Mouse (Mus musculus) cerebellum, adult 11-12 months (tissue): ENCODE measurements around the gene Cdc42bpg.

Experiments used
- DNase-seq: peaks from one replicate; pipeline ENCODE4 v3.0.0; 2022

Gene Cdc42bpg

DNA sequence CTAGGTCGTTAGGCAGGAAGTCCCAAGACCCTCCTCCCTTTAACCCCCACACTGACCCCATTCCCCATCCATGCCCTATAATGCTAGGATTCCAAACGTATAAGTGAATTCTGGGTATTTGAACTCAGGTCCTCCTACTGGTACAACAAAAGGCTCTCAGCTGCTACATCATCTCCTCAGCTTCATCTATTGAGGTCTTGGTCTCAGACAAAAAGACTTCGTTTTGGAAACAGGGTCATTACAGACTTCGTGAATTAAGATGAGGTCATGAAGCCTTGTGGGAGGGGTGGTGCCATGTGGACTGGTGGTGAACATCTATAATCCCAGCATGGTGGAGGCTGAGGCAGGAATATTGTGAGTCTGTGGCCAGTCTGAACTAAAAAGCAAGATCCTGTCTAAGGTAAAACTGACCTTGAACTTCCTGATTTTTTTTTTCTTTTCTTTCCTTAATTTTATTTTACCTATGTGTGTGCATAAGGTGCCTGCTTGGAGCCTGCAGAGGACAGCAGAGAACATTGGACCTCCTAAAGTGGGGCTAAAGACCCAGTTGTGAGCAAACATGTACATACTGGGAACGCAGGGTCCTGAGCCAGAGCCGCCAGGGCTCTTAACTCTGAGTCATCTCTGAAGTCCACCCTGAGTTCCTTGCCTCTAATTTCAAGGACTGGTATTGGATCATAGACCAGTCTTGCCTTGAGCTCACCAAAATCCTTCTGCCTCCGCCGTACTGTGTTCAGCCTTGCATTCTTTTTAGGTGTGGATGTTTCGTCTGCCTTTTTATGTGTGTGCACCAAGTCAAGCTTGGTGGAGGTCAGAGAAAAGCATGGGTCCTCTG, 27.7 kb downstream of the Cdc42bpg start:
- DNase-seq: peak; percentile 42

DNA sequence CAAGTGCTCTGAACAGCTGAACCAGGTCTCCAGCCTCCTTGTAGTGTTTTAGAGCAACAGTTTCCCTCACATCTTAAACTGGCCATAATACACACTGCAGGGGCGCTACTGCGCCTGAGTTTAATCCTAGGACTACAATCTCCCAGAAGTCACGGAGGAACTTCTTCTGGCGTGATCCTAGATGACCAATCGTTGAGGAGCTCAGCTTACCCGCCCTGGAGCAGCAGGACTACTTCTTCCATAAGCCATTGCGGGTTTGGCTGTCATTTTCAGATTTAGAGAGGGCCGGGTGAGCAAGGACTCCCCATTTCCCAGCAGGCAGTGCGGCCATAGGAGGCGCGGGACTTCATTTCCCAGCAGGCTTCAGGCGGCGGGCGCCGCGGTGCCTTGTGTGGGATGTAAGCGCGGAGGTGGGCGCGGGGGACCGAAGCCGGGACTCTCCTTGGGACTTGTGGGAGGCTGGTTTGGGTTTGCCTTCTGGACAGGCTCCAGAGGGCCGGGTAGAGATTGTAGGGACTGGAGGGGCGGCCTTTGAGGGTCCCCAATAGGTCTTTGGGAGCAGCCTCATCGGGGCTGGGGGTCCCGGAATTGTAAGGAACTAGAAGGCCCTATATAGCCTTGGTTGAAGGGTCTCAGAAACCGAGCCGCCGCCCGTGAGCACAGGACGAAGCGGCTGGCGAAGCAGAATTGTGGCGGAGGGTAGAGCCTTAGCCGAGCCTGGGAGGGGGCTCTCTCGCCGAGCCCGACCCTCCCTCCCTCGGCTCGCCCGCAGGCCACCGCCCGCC, 28.6 kb downstream of the Cdc42bpg start, which contains the start of gene Men1:
Gene Men1, plus strand, starts transcription at position 307 of the 785 bp plus-strand sequence.
- peak; percentile 94 for DNase-seq

DNA sequence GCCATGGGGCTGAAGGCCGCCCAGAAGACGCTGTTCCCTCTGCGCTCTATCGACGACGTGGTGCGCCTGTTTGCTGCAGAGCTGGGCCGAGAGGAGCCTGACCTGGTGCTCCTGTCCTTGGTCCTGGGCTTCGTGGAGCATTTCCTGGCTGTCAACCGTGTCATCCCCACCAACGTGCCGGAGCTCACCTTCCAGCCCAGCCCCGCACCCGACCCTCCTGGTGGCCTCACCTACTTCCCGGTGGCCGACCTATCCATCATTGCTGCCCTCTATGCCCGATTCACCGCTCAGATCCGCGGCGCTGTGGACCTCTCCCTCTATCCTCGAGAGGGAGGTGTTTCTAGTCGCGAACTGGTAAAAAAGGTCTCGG, 29.2 kb downstream of the Cdc42bpg start:
- peak; percentile 47 for DNase-seq

DNA sequence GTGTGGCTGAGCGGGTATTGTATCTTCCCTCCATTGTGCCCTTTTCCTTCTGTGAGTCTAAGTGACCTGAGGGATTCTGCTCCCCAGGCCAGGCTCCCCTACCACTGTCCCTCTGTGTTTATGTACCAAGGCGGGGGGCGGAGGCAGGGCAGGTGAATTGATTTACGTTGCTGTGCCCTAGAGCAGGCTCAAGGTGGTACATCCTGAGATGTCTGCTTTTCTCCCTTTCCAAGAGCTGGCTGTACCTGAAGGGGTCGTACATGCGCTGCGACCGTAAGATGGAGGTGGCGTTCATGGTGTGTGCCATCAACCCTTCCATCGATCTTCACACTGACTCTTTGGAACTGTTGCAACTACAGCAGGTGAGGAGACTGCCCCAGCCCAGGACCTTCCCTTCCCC, 30.7 kb downstream of the Cdc42bpg start:
- DNase-seq: peak; percentile 48

DNA sequence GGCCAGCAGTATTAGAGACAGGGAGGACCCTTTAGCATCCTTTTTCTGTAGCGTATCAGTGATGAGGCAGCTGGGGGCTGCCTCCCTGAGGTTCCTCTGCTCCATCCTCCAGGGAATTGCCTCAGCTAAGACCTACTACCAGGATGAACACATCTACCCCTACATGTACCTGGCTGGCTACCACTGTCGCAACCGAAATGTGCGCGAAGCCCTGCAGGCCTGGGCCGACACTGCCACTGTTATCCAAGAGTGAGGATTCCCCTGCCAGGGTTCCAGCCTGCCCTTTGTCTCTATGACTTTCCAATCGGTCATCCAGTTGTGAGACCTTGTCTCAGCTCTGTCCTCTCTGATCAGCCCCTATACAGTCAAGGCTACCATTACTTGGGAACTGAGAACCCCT, 31.9 kb downstream of the Cdc42bpg start:
- DNase-seq: peak; percentile 44

DNA sequence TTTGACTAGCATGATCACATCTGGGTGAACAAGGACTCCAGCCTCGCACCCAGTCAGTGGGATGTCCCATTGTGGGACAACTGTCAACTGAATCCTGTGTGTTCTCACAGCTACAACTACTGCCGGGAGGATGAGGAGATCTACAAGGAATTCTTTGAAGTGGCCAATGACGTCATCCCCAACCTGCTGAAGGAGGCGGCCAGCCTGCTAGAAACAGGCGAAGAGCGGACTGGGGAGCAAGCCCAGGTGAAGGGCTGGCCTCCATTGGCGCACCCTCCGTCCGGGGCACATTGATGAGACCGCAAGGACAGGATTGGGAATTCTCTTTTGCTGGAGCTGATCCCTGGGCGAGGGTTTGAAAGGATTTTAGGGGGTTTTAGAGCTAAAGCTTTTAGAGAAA, 32.5 kb downstream of the Cdc42bpg start:
- peak; percentile 47 for DNase-seq

DNA sequence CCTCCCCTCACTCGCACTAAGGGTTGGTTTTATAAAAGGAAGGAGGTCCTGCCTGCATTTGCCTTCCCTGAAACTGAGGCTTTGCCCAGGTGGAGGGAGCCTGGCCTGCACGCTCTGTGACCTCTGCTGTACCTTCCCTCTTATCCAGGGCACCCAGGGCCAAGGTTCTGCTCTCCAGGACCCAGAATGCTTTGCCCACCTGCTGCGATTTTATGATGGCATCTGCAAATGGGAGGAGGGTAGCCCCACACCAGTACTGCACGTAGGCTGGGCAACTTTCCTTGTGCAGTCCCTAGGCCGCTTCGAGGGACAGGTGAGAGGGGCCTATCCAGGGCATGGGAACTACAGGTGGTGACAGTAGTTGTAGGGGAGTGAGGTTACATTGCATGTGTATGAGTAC, 32.9 kb downstream of the Cdc42bpg start:
- DNase-seq: peak; percentile 58

DNA sequence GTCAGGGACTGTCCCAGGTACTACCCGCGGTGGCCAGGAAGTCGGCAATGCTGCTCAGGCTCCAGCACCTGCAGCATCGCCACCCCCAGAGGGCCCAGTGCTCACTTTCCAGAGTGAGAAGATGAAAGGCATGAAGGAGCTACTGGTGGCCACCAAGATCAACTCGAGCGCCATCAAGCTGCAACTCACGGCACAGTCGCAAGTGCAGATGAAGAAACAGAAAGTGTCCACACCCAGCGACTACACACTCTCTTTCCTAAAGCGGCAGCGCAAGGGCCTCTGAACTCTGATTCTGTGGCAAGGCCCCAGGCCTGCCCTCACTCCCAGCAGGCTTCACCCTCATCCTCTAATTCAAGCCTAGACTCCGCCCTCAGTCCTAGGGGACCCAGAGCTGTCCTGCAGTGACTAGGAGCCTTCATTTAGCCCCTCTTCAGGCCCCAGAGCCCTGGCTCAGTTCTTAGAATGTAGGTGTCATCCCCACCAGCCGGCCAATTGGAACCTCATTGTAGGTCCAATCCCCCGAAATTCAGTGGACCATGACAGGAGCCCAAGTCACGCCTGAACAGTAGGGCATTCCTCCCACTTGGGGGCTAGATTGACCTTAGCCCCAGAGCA, 33.7 kb downstream of the Cdc42bpg start:
- peak; percentile 54 for DNase-seq

DNA sequence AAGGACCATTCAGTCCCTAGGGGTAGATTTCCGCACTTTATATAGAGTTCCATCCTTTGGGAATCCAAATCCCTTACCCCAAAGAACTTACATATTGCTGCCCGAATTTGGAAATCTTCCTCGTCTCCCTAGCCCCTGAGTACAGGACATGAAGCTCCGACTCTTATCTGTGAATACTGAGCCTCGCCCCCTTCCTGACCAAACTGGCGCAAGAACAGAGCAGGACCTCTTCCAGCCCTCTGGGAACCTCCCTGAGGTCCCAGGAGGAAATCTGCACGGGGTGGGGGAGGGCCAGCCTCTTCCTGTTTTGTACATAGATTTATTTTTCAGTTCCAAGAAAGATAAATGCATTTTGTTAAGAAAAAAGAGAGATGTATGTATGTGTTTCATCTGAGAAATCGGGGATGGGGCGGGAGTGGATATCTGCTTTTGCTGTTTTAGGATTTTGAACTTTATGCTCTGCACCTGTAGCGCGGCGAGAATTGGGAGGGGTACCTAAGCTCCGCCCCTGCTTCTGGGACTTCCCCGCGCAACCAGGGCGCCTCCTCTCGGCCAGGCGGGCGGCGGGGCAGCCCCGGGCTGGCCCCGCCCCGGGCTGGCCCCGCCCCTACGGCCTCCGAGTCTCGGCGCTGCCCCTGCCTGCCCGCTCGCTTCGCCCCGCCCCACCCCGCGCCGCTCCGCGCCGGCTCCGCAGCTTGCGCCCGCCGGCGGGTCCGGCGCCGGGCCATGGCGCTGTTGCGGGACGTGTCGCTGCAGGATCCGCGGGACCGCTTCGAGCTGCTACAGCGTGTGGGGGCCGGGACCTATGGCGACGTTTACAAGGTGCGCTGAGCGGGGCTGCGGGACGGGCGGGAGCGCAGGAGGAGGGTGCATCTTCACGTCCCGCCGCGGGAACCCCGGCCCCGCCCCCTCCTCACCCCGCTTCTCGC, 34.5 kb downstream of the Cdc42bpg start, which contains the start of gene Map4k2:
Gene Map4k2, plus strand, starts transcription at position 612 of the 929 bp plus-strand sequence.
- DNase-seq: peak; percentile 83

DNA sequence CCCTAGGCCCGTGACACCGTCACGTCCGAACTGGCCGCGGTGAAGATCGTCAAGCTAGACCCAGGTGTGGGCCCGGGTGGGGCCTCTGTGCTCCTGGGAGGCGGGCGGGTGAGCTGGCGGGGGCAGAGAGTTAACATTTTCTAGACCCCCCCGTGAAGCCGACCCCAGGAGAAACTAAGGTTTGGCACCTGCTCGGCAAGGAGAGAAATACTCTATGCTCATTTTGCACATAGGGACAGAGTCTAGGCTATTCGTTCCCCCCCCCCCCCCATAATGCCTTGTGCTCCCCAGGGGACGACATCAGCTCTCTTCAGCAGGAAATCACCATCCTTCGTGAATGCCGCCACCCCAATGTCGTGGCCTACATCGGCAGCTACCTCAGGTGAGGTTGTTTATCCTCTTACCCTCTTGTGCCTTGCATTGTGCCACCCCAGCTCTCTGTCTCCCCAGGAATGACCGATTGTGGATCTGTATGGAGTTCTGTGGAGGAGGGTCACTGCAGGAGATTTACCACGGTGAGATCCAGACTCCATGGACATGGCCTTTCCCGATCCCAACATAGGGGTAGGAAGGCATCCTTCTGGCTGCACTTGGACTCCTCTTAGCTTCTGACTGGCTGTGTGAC, 35.3 kb downstream of the Cdc42bpg start:
- peak; percentile 52 for DNase-seq

DNA sequence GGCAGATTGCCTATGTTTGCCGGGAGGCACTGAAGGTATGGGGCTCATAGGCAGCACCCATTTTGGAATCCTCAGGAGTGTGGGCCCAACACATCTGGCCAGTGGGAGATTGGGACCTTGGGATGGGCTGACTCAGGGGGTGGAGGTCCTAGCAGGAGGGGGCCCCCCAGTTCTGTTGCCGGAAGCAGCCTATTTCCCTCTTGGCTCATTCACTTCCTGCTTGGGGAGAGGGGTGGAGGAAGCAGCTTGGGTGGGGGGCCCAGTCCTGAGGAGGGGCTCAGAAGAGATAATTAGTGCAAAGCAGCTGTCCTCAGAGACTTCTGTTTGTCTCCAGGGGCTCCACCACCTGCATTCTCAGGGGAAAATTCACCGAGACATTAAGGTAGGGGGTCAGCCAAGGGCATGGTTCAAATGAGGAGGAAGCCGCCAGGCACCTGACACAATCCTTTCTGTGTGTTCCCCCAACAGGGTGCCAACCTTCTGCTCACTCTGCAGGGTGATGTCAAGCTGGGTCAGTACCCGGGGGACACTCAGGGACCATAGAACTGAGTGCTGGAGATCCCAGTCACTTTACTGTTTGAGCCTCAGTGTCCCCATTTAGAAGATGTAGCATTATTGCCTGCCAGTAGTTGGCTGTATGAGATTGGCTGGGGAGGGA, 36.1 kb downstream of the Cdc42bpg start:
- peak; percentile 57 for DNase-seq

DNA sequence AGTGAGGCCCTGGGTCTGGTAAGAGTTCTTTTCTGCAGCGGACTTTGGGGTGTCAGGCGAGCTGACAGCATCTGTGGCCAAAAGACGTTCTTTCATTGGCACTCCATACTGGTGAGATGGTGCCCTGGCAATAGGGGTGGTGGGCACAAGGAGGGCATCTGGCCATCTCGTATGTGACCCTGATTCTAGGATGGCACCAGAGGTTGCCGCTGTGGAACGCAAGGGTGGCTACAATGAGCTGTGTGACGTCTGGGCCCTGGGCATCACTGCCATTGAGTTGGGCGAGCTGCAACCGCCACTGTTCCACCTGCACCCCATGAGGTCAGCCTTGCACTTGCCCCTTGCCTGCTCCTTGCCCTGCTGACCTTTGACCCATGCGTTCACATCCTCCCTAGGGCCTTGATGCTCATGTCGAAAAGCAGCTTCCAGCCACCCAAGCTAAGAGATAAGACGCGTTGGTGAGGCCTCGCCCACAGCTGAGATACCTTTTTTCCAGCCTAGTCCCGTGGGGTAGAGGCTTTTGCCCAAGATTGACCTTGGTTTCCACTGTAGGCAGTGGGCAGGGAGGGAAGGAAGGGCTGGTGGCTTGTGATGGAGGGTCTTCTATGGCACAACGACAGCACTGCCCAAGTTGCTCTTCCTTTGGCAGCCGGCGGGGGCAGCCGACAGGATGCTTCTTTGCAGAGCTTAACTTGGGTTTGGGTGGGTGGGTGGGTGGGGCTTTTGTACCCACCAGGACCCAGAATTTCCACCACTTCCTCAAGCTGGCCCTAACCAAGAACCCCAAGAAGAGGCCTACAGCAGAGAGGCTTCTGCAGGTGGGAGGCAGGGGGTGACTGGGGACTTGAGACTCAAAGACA, 37.0 kb downstream of the Cdc42bpg start:
- peak; percentile 63 for DNase-seq

DNA sequence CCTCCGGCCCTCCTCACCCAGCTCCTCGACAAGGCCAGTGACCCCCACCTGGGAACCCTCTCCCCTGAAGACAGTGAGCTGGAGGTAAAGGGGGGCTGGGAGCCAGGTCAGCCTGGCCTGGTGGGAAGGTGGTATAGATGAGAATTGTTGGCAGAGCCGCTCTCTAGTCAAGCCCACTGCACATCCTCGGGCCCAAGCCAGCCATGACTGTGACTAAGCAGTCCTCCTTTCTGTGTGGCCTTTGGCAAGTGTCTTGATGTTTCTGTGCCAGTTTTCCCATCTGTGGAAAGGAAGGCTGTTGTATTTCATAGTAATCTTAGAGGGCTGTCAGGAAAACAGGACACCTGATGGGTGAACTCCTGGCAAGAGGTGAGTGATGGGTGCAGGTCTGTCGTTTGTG, 37.7 kb downstream of the Cdc42bpg start:
- peak; percentile 70 for DNase-seq

DNA sequence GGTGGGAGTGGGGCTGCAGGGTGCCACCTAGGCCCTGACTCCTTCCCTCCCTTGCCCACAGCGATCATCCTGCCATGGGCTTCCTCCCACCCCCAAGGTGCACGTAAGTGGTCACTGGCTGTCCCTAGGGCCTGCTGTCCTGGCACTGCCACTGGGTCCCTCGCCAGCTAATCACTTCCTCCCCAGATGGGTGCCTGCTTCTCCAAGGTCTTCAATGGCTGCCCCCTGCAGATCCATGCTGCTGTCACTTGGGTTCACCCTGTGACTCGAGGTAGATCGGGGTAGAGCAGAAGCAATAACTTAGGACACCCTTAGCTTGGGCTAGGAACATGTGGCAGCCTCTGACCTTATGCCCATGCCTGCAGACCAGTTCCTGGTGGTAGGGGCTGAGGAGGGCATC, 39.8 kb downstream of the Cdc42bpg start:
- no peak for DNase-seq

DNA sequence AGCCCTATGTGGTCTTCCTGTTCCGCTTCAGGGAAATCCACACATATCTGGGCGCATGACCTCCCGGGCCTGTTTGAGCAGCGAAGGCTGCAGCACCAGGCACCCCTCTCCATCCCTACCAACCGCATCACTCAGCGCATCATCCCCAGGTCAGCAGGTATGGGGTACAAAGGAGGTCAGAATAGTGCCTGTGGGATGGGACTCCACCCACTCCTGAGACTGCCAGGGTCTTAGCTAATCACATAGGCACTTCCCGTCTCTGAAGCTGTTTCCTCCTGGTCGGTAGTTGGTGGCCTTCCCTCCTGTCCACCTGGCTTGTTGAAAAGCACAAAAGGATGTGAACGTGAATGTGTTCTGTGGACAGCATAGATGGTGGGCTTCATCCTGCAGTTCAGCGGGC, 40.4 kb downstream of the Cdc42bpg start:
- DNase-seq: no peak

DNA sequence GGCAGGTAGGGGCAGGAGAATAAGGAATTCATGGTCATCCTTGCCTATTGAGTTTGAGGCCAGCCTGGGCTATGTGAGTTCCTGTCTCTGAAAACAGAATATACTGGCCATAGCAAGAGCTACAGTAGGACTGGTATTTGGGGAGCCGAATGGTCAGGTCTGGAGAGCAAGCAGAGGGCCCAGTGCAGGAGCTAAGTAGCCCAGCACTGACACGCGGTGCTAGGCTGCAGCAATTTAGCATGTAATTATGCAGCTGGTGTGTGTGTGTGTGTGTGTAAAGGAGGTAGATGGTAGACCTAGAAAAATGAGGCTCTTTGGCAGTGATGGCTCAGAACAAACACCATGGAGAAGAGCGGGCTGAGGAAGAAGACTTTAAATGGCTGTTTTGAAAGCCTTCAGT, 41.4 kb downstream of the Cdc42bpg start:
- no peak for DNase-seq

DNA sequence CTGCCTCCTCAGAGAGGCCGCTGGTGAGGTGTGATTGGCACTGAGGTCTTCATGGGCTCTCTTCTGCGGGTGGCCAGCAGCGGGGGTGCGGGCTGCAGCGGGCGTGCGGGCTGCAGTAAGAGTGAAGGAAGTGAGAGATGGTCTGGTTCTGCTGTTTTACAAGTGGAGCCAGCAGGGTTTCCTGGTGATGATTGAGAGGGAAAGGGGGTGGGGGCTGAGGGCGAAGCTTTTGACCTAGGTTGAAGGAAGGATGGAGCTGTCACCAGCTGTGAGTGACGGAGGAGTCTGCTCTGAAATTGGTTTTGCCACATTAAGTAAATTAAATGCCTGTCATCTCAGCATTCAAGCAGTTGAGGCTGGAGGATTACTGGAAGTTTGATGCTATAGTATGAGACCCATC, 42.5 kb downstream of the Cdc42bpg start:
- DNase-seq: no peak

DNA sequence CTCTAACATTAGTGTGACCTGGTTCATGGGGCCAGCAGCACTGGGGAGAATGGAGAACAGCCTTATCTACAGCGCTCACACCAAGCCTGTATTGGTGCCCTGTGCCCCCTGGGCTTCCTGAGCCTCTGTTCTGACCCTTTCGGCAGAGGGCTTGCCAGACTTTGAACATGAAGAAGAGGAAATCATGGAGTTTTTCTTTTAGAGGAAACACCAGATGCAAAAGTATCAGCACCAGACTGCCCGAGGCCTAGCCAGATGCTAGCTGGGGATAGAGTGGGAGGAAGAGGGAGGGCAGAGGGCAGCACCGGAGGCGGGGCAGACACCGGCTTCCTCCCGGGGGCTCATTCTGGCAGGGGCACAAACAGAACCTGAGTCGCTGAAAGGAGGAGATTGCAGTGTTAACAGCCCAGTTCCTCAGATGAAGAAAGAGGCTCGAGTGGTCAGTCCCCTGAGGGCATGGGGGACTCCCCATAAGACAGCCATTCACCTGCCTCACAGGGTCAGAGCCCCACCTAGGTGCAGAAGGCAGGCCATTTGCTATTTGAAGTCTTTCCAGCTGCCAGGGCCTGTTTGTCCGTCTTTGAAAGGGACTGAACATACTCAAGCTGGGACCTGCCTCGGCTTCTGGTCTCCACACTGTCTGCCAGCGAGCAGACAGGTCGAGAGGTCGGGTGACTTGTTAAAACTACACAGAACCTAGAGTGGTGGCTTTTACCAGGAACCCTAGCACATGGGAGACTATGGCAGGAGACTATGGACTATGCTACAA, 43.1 kb downstream of the Cdc42bpg start:
- no peak for DNase-seq

DNA sequence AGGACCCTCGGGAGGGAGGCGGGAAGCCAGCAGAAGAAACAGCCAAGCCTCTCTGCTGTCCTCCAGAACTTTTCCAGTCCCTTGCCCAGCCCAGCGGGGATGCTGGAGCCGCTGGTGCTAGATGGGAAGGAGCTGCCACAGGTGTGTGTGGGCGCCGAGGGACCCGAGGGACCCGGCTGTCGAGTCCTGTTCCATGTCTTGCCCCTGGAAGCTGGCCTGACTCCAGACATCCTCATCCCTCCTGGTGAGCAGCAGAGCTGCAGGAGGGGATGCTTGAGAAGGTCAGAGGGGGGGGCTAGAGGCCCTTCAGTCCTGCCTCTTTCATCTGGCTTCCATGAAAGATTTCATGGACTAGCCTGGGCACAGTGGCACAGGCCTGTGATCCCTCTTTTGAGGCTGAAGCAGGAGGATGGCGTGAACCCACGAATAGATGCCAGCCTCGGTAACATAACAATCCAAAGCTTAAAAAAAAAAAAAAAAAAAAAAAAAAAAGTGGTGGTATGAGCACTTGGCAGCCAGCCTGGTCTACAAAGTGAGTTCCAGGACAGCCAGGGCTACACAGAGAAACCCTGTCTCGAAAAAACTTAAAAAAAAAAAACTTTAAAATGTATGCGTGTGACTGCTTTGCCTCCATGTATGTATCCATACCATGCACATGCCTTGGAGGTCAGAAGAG, 45.3 kb downstream of the Cdc42bpg start:
- DNase-seq: no peak
